Mouse (Mus musculus) embryonic facial prominence, embryonic 10.5 days (tissue): ENCODE data around the gene Flrt1. TPM values are rescaled to one million over a fixed set of nuclear protein-coding genes. Genes with fewer than 3 reads are reported as not detected.

Experiments used
- DNase-seq: peaks from one replicate; pipeline ENCODE4 v3.0.0-alpha.2; 2017; ENCODE audit warnings: low spot score
- H3K27ac ChIP-seq: fragments of 300-500 bp; sonication (generic); replicated peaks from 2 replicates; pipeline ENCODE4 v1.5.1; 2016; ENCODE audit warnings: mild to moderate bottlenecking
- H3K27me3 ChIP-seq: fragments of 300-500 bp; sonication (generic); replicated peaks from 2 replicates; pipeline ENCODE4 v1.6.1; 2016; ENCODE audit warnings: low read depth, mild to moderate bottlenecking; ENCODE audit not compliant: poor library complexity, severe bottlenecking
- H3K36me3 ChIP-seq: fragments of 300-500 bp; sonication (generic); replicated peaks from 2 replicates; pipeline ENCODE4 v1.6.1; 2016; ENCODE audit warnings: mild to moderate bottlenecking, moderate library complexity
- H3K4me1 ChIP-seq: fragments of 300-500 bp; sonication (generic); 2 replicates; pipeline ENCODE4 v1.6.1; 2016
- H3K4me3 ChIP-seq: fragments of 300-500 bp; sonication (generic); 2 replicates; pipeline ENCODE4 v1.5.1; 2016; ENCODE audit warnings: mild to moderate bottlenecking, moderate library complexity
- H3K9me3 ChIP-seq: fragments of 300-500 bp; sonication (generic); 2 replicates; pipeline ENCODE4 v1.6.1; 2016; ENCODE audit warnings: mild to moderate bottlenecking
- WGBS: fragments of 180-500 bp; shearing (Covaris S2); methylation state at CpG from one replicate; pipeline ENCODE4 v1.1.7; 2016; 5-methylcytosine and 5-hydroxymethylcytosine counted together
- polyA plus RNA-seq: library from polyadenylated mRNA; unstranded; fragments of >200 nt; fragmentation: Nextera tagmentation; extraction: Ambion mirVana; gene quantifications from 2 replicates; pipeline ENCODE4 v1.2.1, GENCODE M21; 2016

Flrt1 gene
- polyA plus RNA-seq, 1 experiment from 2014 or later = 2.9 TPM

GRCm38 (mm10) chr19:7140856-7141421, 35.4 kb upstream of the Flrt1 start:
- Histone ChIP-seq H3K27me3 (peaks cover 96% of the 10 kb centered on the region), H3K9me3 (no peaks in the 10 kb centered on the region), H3K4me3 (no peak overlapping the region), H3K36me3 (no peaks in the 10 kb centered on the region), H3K27ac (0 out of 2 replicates have a peak overlapping the region, but pooled peaks have one; percentile 3), H3K4me1 (peaks cover 81% of the 10 kb centered on the region)
- no peak for DNase-seq
- WGBS = 61% methylated on average over 12 of the region's 12 CpGs

- WGBS = 70% methylated on average over 6 of the region's 6 CpGs
- DNase-seq = no peak
- Histone ChIP-seq H3K9me3 (no peaks in the 10 kb centered on the region), H3K27ac (no peak overlapping the region; the same call in 1 of the 2 replicates), H3K4me1 (peaks cover 86% of the 10 kb centered on the region), H3K36me3 (no peaks in the 10 kb centered on the region), H3K27me3 (peaks cover 96% of the 10 kb centered on the region), H3K4me3 (no peak overlapping the region)
These were observed 34.8 kb upstream of the Flrt1 start for GRCm38 (mm10) chr19:7140373-7140772.

GRCm38 (mm10) chr19:7139321-7139720, 33.8 kb upstream of the Flrt1 start:
- H3K9me3 ChIP-seq = no peaks in the 10 kb centered on the region
- H3K4me1 ChIP-seq = peaks cover 97% of the 10 kb centered on the region
- DNase-seq = no peak
- WGBS = 61% methylated on average over 4 of the region's 4 CpGs
- no peaks in the 10 kb centered on the region for H3K36me3 ChIP-seq
- peak overlapping the region; percentile 41; the same call in 1 of the 2 replicates for H3K27ac ChIP-seq
- H3K4me3 ChIP-seq = no peak overlapping the region
- peaks cover 96% of the 10 kb centered on the region for H3K27me3 ChIP-seq

GRCm38 (mm10) chr19:7138327-7138726, 32.8 kb upstream of the Flrt1 start:
- peaks cover 96% of the 10 kb centered on the region for H3K27me3 ChIP-seq
- 50% methylated on average over 14 of the region's 14 CpGs for WGBS
- no peaks in the 10 kb centered on the region for H3K9me3 ChIP-seq
- no peak overlapping the region for H3K4me3 ChIP-seq
- H3K4me1 ChIP-seq = peaks cover 97% of the 10 kb centered on the region
- H3K36me3 ChIP-seq = no peaks in the 10 kb centered on the region
- H3K27ac ChIP-seq = 0 out of 2 replicates have a peak overlapping the region, but pooled peaks have one; percentile 41
- DNase-seq = no peak

GRCm38 (mm10) chr19:7136714-7137498, 31.4 kb upstream of the Flrt1 start:
- 0 out of 2 replicates have a peak overlapping the region, but pooled peaks have one; percentile 13 for H3K4me3 ChIP-seq
- DNase-seq = no peak
- peaks cover 93% of the 10 kb centered on the region for H3K4me1 ChIP-seq
- H3K27ac ChIP-seq = peak overlapping the region; percentile 75
- H3K36me3 ChIP-seq = no peaks in the 10 kb centered on the region
- peaks cover 96% of the 10 kb centered on the region for H3K27me3 ChIP-seq
- H3K9me3 ChIP-seq = no peaks in the 10 kb centered on the region
- 25% methylated on average over 14 of the region's 14 CpGs for WGBS

GRCm38 (mm10) chr19:7136016-7136415, 30.5 kb upstream of the Flrt1 start:
- Histone ChIP-seq H3K27ac (peak overlapping the region; percentile 75), H3K9me3 (no peaks in the 10 kb centered on the region), H3K36me3 (no peaks in the 10 kb centered on the region), H3K4me3 (peak overlapping the region; percentile 13; the same call in 1 of the 2 replicates), H3K4me1 (peaks cover 92% of the 10 kb centered on the region), H3K27me3 (peaks cover 96% of the 10 kb centered on the region)
- 11% methylated on average over 9 of the region's 9 CpGs for WGBS
- no peak for DNase-seq

GRCm38 (mm10) chr19:7135525-7135924, 30.0 kb upstream of the Flrt1 start:
- peak overlapping the region; percentile 71 for H3K27ac ChIP-seq
- DNase-seq = peak; percentile 64
- no peaks in the 10 kb centered on the region for H3K36me3 ChIP-seq
- peaks cover 97% of the 10 kb centered on the region for H3K27me3 ChIP-seq
- H3K4me1 ChIP-seq = peaks cover 91% of the 10 kb centered on the region
- 0 out of 2 replicates have a peak overlapping the region, but pooled peaks have one; percentile 23 for H3K4me3 ChIP-seq
- WGBS = 3% methylated on average over 9 of the region's 9 CpGs
- no peaks in the 10 kb centered on the region for H3K9me3 ChIP-seq

- DNase-seq = peak; percentile 71
- peak overlapping the region; percentile 30; the same call in 1 of the 2 replicates for H3K4me3 ChIP-seq
- WGBS = 11% methylated on average over 17 of the region's 17 CpGs
These were observed 29.1 kb upstream of the Flrt1 start for GRCm38 (mm10) chr19:7134631-7135091.

GRCm38 (mm10) chr19:7133436-7133835, 27.9 kb upstream of the Flrt1 start:
- H3K27me3 ChIP-seq = peaks cover 96% of the 10 kb centered on the region
- WGBS = 84% methylated on average over 9 of the region's 9 CpGs
- H3K9me3 ChIP-seq = no peaks in the 10 kb centered on the region

More at GRCm38 (mm10) chr19:7134631-7135091, 29.1 kb upstream of the Flrt1 start:
- H3K27me3 ChIP-seq = peaks cover 97% of the 10 kb centered on the region
- peak overlapping the region; percentile 71 for H3K27ac ChIP-seq
- H3K9me3 ChIP-seq = no peaks in the 10 kb centered on the region
- H3K4me1 ChIP-seq = peaks cover 92% of the 10 kb centered on the region
- H3K36me3 ChIP-seq = no peaks in the 10 kb centered on the region

GRCm38 (mm10) chr19:7130317-7130716, 24.8 kb upstream of the Flrt1 start:
- H3K27ac ChIP-seq = peak overlapping the region; percentile 27; the same call in 1 of the 2 replicates
- H3K36me3 ChIP-seq = no peaks in the 10 kb centered on the region
- H3K9me3 ChIP-seq = no peaks in the 10 kb centered on the region
- H3K4me1 ChIP-seq = peaks cover 73% of the 10 kb centered on the region
- H3K4me3 ChIP-seq = no peak overlapping the region
- WGBS = 79% methylated on average over 11 of the region's 11 CpGs
- H3K27me3 ChIP-seq = peaks cover 82% of the 10 kb centered on the region
- DNase-seq = no peak

More at GRCm38 (mm10) chr19:7133436-7133835, 27.9 kb upstream of the Flrt1 start:
- peaks cover 92% of the 10 kb centered on the region for H3K4me1 ChIP-seq
- H3K4me3 ChIP-seq = no peak overlapping the region
- H3K36me3 ChIP-seq = no peaks in the 10 kb centered on the region
- DNase-seq = no peak
- H3K27ac ChIP-seq = 0 out of 2 replicates have a peak overlapping the region, but pooled peaks have one; percentile 61

GRCm38 (mm10) chr19:7128551-7129475, 23.3 kb upstream of the Flrt1 start:
- H3K27ac ChIP-seq = peak overlapping the region; percentile 61
- peak; percentile 70 for DNase-seq
- H3K4me3 ChIP-seq = no peak overlapping the region
- no peaks in the 10 kb centered on the region for H3K36me3 ChIP-seq
- WGBS = 45% methylated on average over 19 of the region's 19 CpGs
- no peaks in the 10 kb centered on the region for H3K9me3 ChIP-seq
- H3K27me3 ChIP-seq = peaks cover 77% of the 10 kb centered on the region
- peaks cover 58% of the 10 kb centered on the region for H3K4me1 ChIP-seq

- peaks cover 59% of the 10 kb centered on the region for H3K4me1 ChIP-seq
These were observed 21.4 kb upstream of the Flrt1 start for GRCm38 (mm10) chr19:7126933-7127332.

More at GRCm38 (mm10) chr19:7126933-7127332, 21.4 kb upstream of the Flrt1 start:
- H3K36me3 ChIP-seq = no peaks in the 10 kb centered on the region
- no peaks in the 10 kb centered on the region for H3K9me3 ChIP-seq
- H3K27ac ChIP-seq = no peak overlapping the region
- WGBS = 71% methylated on average over 2 of the region's 2 CpGs
- DNase-seq = no peak
- H3K4me3 ChIP-seq = no peak overlapping the region
- H3K27me3 ChIP-seq = peaks cover 75% of the 10 kb centered on the region
